Mouse (Mus musculus) B cell, adult 2 months (primary cell): Measurements from ENCODE around the gene Exoc8.

Experiments
- DNase-seq, 2 experiments: peaks; one replicate each; pipeline ENCODE4 v3.0.0; 2022

The Exoc8 gene

DNA sequence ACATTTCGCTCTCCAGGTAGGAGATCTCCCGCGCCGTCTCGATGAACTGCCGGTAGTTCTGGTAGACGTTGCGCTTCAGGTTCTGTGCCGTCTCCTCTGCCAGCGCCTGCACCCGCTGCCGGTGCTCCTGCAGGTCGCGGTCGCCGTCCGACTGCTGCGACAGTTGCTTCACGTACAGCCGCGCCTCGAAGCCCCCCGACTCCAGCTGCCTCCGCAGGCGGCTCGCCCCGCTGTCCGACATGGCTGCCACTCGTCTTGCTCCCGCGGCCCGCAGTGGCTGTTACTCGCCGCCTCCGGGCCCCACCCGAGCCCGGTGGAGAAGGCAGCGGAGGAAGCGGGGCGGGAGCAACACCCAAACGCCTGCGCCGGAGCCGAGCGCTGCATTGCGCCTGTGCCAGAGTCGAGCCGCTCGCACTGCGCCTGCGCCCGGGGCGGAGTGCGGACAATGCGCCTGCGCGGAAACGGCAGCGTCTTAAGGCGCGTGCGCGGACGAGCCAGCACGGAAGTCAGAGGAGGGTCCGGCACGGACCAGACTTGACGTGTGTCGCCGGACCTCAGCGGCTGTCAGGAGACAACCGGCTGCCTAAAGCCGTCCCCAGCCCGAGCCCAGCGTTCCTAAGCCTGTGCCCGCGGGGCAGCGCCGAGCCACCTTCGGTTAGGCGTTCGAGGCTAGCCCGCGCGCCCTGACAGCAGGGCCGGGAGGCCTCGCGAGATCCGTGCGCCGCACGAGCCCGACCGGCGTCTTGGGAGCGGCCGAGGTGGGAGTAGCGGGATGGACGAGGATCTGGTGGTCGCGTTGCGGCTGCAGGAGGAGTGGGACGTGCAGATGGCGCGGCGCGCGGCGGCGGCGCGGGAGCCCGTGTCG lies at the start of gene Exoc8, which contains the start of gene Sprtn:
Gene Exoc8, minus strand, starts transcription at position 320 of the 865 bp plus-strand sequence.
Gene Sprtn, plus strand, starts transcription at position 501 of the 865 bp plus-strand sequence.
- peak; percentile 98 to 99 for DNase-seq

DNA sequence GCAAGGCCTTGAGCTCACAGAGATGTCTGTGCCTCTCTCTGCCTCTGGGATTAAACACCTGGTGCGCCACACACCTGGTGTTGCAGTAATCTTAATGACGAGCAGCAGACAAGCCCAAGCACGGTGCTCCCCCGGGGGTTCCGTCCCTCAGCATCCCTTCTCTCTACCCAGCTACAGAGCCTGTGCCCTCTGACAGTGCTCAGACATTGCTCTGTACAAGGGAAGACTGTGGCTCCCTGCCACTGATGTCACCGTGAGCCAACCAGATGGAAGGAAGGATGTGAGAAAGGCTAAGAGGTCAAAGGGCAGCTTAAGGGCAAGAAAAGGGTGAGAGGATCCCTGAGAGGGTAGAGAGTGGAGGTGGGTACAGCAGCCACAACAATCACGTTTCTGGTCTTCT lies 46.9 kb upstream of the Exoc8 start:
- no peak for DNase-seq

DNA sequence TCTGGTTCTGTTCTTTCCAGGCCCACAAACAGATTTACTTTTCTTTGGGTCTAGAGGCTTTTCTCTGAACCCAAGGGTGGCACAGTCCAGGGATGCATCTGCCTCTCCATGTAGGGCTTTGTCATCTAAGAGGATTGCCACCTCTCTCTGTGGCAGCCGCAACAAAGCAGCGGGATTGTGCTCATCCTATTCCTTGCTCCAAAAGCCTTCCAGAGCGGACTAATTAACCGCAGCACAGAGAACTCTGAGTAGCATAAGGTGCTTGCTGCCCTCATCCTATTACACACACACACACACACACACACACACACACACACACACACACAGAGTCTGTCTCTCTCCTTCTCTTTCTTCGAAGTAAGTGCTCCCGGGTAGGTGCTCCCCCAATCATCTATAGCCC lies 46.3 kb upstream of the Exoc8 start:
- DNase-seq, result no peak

DNA sequence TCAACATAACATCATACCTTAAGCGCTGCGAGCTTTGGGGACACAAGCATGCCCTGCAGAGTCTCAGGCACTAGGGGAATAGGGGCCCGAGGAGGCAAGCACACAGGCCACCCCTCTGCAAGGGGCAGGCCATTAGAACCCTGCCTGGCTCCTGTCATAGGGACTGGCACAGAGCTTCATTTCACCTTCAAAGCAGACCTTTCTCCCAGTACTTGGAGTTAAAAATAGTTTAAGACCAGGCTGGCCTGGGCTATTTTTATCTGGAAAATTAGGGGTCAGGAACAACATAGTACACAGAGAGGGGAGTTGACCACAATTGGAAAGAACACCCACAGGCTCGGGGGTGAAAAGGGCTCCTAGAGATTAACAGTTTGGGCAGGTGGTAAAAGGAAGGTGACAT lies 39.8 kb upstream of the Exoc8 start:
- DNase-seq, result no peak

DNA sequence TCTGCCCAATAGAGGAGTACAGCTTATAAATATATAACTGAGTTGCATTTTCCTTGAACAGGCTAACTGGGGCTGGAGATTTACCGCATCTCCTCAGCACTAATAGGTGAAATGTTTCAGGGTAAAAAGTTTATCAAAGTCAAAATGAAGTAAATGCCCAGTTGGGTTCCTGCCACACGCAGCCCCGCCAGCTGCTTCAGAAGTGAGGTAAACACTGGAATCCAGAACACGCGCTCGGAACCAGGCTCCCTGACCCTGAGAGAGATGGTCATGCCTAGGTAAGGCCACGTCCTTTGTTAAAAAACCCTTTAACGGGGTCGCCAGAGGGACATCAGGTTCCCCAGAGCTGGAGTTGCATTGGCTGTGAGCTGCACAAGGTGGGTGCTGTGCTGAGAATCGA lies 39.2 kb upstream of the Exoc8 start:
- DNase-seq, result no peak

DNA sequence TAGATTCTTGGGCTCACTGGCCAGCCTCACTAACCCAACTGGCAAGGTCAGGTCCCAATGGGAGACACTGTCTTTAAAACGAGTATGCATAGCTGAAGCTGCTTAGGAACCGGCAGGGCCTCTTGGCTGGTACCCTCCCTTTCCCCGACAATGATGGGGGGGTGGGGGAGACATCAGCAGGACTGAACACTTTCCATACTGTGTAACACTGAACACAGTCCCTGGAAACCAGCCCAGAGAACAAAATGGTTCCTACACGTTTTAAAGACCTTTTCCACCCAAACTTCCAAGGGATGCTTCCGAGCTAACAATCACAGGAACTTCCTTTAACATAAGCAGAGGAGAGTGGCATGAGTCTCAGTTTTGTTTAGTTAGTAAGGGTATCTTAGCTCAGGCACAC lies 37.6 kb upstream of the Exoc8 start:
- no peak for DNase-seq

DNA sequence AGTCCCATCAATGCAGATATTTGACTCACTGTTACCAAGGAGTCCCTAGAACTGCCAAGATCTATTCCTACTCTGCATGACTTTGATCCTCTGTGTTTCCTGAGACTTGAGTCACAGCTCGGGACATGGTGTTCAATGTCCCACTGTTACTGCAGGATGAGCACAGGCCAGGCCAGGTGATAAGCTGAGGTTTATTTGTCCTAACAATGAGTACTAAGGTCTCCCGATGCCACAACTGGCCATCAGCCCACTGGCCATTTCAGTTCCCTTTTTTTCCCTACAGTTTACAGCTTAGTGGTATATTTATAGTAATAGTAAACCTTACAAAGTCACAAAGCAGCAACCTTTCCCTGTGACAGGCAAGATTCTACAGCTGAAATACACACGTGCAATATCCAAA lies 34.9 kb upstream of the Exoc8 start:
- no peak for DNase-seq

DNA sequence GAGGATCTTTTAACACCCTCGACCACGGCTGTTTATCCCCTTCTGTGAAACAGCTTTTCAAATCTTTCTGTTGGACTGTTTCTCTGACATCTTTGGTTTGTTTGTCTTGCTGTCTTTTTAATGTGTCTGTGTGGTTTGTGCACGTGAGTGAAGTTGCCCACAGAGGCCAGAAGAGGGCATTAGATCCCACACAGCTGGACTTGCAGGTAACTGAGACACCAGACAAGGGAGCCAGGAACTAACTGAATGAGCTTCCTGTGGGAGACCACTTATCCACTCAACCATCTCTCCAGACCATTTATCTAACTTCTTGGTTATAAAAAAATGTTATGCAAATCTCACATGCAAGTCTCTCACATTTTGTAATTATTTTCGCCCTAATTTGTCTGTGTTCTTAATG lies 33.1 kb upstream of the Exoc8 start:
- no peak for DNase-seq

DNA sequence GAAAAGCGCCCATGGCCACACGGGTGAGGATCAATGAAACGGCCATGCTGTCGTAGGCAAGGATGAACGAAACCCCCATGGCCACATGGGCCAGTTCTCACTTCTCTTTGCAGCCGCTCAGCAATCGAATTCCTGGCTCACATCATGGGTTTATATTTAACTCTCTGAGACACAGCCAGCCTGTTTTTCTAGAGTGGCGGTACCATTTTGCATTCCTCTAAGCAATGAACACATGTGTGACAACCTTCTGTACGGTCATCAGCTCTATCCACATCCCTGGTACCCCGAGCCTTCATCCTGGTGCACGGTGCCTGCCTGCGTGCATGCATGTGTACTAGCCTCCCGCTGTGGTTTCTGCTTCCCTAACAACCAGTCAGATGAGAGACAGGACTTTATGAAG lies 32.6 kb upstream of the Exoc8 start:
- no peak for DNase-seq

DNA sequence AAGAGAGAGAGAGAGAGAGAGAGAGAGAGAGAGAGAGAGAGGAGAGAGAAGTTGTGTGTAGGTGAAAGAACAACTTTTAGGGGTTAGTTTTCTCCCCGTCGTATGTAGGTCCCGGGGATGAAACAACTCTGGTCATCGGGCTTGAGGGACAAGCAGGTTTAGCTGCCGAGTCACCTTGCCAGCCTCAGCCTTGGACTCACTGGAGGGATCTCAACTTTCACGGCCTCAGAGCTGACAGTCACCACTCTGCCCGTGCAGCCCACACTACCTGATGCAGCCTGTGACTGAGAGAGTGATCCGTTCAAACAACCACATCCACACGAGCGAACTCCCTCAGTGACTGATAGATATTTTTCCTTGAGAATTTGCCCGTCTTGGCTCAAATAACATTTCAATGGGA lies 31.5 kb upstream of the Exoc8 start:
- no peak for DNase-seq

DNA sequence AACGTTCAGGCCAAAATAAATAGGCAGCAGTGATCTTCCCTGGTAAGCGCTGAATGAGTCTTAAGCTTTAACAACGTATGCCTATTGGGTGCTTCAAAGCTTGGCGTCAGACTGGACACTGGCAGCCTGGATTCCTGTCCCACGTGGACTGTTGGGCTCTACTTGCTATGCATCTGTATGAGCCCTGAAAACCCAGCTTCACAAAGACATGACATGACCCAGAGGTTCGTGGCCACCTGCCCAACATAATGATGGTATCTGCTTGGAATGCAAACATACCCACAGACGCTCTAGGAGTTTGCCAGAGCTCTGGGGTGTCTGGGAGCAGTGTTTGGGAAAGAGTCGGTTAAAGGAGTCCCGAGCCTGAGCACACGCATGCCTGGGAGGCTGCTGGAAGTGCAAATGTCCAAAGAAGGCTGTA lies 28.9 kb upstream of the Exoc8 start:
- no peak for DNase-seq

DNA sequence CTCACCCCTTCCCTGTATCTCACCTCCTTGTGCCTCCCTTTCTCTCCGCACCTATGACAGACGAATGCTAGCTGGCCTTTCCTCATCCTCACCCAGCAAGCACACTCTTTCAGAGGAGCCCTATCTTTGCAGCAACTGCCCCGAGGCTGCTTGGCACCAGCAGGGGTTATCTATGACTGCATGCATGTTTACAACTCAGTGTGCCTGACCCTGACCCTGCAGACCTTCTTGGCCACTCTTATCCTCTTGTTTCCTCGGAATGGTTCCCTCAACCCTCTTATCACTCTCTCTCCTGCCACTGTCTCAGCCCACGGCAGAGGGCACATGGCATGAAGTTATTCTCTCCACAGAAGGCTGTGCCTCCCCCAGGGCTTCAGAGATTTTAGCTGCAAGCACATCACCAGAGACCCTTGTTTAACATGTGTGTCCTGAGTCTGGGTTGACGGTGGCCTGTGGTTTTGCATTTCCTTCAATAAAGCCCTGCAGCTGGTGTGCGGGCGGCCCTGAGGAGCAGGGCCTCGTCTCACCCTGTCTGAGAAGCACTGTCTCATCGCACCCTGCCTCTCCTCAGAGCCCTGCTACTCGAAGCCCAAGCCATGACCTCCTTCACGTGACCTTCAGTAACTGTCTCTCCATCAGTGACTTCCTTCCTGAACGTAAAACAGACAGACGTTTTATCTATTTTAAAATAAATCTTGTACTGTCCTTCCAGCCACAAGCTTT lies 28.2 kb upstream of the Exoc8 start:
- DNase-seq, result peak; percentile 15 to 16

DNA sequence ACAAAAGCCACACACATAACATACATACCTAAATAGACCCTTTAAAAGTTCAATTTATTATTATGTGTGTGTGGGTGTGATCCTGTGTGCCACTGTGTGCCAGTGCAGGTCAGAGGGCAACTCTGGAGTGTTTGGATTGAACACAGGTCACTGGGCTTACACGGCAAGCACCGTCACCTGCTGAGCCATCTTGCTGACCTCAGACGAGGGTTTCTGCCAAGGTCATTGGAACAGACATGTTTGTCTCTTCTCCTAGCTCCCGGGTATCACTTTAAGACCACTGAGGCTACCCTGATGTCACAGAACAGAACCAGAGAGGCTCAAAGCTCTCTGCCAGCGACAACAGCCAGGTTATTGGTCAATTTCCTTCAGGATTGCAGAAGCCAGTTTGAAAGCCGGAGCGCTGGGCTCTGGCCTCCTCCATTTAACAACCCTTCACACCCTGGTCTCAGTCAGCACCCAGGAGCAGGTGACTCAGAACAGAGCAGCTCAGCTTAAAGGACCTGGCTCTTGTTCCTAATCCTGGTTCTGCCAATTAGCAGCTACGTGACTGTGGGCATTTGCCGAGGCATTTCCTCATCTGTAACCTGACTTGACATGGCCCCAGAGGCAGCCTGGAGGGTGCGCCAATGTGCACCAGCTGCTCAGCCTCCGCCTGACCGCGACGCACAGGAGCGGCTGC lies 26.6 kb upstream of the Exoc8 start:
- no peak for DNase-seq

DNA sequence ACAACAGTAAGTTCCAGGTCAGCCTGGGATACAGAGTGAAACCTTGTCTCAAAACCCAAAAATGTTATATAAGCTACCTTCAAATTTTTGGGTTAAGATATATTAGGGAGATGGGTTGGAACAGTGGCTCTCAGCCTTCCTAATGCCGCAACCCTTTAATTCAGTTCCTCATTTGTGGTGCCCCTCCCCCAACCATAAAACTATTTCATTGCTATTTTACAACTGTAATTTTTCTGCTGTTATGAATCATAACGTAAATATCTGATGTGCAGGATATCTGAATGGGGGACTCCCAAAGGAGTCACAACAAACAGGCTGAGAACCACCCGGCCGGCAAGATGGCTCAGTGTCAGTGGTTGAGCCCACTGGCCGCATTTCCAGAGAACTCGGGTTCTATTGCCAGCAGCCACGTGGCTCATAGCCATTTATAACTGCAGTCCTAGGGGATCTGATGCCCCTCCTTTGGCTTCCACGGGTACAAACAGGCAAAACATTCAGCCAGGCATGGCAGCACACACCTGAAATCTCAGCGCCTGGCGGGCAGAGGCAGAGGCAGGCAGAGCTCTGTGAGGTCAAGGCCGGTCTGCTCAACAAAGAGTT lies 25.1 kb upstream of the Exoc8 start:
- peak; percentile 47 to 54 for DNase-seq

DNA sequence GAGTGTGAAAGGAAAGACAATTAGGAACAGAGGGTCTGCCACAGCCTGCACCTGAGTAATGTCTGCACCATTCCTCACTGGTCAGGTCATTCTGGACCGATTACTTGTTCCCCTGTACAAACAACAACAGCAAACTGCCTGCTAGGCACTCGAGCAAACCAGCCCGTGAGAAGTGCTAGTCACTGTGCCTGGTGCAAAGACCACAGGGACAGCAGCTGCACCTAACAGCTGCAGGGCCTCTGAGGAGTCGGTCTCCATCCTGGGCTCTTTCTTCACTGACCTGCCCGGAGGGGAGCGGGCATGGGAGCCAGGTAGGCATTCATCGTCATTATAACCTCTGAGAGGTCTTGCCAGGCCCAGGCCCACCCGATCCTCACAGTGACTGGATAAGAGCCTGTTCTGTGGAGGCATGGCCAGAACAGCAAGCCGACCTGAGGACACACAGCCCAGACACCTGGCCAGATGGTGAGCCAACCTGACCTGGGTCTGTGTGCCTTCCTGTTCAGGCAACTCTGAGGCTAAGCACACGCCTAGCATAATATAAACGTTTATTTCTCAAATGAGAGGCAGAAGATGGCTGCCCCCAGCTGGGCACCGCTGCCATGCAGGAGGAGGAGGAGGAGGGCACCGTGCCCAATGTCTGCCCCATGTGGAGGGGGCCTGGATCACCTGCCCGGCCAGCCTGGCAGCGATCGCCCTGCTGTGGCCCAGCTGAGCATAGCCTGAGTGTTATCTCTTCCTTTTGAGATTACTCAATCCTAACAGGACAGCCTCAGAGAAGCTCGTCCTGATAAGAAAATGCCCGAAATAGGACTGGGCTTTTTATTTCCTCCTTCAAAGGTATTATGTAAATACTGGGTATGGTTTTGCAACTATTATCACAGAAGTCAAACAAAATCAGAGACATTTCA lies 24.1 kb upstream of the Exoc8 start:
- DNase-seq, result peak; percentile 32

DNA sequence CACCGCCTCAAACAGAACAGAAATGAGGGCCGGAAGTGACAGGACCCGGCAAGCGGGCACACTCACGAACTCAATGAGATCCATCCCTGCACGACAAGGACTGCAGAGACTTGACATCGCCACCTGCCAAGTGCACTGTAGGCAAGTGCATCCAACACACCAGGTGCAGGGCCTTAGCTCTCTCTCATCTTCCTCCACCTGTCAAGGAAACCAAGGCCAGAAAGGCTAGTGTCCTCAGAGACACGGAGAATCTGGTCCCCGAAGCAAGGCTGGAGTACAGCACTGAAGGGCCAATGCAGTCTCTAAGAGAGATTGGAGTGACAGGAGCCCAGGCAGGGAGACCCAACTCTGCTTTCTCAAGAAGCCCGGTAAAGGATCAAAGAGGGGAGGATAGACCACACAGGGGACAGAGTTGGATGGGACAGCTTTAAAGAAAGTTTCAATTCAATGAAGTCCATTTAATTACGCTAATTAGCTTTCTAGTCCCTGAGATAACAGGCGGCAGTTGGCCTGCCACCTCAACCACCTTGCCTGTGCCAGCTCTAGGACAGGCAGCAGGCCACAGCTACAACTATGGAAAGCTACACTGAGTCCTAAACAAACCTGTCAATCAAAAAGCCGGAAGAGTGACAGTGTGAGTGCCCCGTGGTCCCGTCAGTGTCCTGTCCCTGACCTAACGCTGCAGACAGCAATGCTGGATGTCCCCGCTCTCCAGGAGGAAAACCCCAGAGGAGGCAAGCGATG lies 20.4 kb upstream of the Exoc8 start:
- no peak for DNase-seq

DNA sequence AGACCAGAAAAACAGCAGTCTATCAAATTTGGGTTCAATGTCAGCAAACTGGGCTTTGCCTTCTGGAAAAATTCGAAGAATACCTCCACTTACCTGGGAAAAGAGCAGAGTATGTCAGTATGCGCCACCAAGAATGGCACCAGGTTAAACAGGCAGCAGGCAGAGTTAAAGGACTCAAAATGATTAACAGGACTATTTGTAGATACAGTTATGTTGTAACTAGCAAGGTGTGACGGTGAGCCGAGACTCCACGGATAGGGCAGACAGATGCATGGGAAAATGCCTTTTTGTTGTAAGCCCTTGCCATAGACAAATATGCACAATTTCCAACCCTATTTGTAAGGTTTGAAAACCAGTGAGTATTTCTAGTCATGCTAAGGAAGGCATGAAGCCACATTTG lies 16.6 kb upstream of the Exoc8 start:
- DNase-seq, result no peak

DNA sequence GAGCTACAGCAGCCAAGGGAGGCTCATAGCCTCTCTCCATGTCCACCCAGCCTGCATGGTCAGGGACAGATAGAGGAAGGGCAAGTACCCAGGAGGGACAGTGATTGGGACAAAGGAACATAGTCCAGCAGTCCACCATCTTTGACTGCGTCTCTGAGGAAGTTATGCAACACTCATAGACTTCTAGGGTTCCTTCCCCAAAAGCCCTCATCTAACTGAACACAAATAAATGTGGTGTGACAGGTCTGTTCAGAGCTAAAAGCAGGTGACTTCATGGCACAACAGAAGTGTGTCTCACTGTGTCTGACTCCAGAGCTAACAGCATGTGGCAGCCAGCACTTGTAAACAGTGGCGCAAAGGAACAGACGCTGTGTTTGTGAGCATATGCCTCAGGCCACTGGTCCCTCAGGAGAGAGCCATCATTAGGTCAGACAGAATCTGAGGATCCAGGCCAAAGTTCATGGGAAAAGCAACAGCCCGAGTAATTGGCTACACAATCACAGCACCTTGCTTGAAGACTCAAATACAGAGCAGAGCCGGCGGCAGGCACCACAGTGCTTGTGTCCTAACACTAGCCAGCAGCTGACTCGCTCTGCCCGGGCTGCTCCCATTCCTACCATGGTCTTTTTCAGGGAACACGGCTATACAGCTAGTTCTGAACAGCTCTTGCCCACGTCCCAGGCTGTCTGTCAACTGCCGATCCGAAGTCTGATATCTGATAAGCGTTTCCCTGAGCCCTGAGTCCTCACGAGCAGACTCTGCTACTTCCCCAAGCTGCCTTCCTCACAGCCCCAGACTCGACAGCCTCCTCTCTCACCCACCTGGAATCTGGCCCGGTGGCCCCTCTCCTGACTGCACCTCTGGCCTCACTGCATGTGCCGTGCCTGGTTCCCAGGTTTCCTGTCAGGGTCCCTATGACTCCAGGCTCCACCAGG lies 14.7 kb upstream of the Exoc8 start:
- DNase-seq, result no peak

DNA sequence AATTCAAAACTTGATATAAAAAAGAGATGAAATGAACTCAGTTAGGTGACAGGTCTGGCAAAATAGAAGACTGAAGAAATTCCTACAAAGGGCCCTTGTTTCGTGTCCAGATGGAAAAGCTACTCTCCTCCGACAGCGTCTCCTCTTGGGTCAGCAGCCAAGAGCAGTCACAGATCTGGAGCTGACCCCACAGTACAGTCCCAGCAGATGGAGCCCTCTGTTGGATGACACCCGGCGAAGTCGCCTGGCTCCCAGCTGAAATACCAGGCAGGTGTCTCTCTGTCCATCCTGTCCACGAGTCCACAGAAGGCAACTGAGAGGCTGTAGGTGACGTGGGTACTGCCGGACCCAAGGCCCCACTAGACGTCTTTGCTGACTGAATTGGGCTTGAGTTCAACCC lies 12.8 kb upstream of the Exoc8 start:
- DNase-seq, result no peak

DNA sequence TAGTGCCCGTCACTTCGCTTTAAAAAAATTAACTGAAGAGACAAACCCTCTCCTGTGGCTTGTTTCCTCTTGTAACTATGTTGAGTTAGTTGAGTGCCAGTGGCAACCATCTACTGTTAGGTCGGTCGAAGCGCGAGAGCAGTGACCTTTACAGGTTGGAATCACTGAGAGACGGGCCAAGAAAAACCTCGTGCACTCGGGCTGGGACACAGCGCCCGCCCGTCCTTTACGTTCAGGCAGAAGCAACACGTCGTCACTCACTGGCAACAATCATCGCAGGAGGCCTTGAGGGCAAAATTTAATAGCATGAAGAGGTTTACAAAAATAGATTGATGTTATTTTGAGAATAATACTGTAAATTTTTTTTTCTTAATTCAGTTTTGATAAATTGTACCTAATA lies 12.4 kb upstream of the Exoc8 start:
- DNase-seq, result no peak
